Mouse (Mus musculus): Measurements from ENCODE around the gene Parva.

Parva gene

GRCm38 (mm10) chr7:112603496-112604170 lies 176.3 kb downstream of the Parva start:
- DNase-seq (ENCODE audit: low spot score): no peak

DNA sequence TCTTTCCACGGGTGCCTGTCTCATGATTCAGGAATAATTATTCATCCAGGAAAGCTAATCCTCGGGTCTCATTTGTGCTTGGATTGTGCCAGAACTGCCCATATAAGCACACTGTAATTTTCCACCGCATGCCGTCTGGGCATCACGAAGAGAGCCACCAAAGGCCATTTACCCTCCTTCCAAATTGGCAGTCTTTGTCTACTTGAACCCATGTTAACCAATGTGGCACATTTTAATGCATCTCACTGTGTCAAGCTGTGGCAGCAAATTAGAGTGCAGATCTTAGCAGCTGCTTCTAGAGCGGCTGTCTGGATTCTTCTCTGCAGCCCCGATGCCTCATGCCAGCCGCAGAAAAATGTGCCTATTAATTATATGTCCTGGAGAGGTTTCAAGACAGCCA lies 176.9 kb downstream of the Parva start:
- DNase-seq (ENCODE audit: low spot score): no peak

DNA sequence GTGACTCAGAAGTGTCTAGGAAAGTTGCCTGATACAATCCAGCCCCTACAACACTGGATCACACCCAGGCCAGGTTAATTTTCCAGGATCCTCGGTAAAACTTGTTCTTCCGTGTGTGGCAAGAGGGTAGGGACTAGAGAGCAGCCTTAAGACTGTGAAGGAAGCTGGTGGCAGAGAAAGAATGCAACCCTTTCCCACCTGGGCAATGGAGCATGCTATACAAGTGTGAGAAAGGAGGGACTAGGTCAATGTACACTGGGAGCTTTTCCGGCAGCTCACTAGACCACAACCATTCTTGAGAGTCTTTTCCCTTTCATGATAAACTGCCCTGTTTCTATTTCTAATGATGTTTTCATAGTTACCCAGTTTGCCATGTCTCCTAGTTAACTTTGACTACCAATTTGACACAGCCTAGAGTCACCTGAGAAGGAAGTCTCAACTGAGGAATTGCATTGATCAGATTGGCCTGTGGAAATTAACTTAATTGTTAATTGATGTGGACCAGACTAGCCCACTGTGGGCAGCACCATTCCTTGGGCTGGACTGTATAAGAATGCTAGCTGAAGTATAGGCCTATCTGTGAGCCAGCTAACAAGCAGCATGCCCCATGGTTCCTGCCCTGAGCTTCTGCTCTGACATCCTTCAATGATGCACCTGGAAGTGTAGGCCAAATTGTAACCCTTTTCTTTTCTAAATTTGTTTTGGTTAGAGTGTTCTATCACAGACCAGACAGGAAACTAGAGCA lies 186.9 kb downstream of the Parva start:
- no peak for DNase-seq (ENCODE audit: low spot score)

- peak; percentile 31 for DNase-seq (ENCODE audit: low spot score)
Measured at GRCm38 (mm10) chr7:112614791-112615668, 187.7 kb downstream of the Parva start.

GRCm38 (mm10) chr7:112620322-112621179 lies 193.2 kb downstream of the Parva start:
- DNase-seq (ENCODE audit: low spot score): no peak

DNA sequence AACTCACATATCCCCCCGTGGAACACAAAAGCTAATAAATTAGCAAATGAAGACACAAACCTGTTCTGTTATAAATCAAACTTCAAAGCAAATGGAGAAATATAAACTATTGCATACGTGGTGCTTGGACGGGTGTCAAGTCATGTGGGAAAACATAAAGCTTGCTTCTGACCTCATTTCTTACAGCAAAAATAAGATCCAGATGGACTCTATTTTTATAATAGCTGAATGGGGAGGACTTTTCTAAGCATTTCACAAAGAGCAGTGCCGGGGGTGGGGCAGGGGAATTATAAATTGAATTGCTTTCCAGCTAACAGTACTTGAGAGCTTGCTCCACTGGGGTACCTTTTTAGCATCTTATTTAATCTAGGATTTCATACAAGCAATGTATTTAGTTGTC lies 200.2 kb downstream of the Parva start:
- DNase-seq (ENCODE audit: low spot score): no peak

DNA sequence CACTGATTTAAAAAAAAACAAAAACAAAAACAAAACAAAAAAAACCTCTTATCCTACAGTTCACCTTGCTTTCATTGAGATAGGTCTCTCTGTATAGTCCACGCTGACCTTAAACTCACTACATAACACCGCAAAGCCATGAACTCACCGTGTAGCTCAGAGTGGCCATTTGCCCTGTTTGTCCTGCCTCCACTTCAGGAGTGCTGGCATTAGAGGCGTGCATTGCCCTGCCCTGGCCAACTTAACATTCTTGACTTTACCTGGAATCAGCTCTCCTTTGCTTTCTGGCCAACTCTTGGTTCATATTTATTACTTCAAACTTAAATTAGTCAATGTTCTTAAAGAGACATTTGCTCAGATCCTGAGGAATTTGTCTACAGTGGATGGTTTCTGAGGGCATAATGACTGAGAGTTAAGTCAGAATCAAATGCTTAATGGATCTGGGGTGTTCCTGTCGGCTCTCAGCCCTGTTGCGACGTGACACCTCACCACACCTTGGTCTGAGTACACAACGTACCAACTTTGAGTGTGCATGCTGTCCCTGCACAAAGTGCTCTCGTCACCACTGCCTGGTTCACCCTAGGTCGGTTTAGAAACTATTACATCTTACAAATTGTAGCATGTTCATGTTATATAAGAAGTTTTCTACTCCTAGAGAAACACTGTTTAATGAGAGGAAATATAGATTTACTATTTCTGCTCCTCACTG lies 207.4 kb downstream of the Parva start:
- no peak for DNase-seq (ENCODE audit: low spot score)

DNA sequence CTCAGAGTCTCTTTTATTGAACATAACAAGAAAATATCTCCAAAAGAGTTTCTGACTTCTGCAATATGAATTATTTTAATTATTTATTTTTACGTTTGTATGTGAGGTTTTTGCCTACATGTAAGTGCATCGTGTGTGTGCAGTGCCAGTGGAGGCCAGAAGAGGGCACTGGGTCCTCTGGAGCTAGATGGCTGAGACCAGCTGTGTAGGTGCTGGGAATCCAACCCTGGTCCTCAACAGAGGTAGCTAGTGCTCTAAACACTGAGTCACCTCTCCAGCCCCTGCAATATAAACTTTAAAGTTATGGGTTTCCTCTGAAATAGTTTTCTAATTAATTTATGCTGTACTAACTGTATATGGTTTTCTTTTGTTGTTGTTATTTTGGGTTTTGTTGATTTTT lies 208.6 kb downstream of the Parva start:
- DNase-seq (ENCODE audit: low spot score): no peak

Measured in ovary, postnatal 10 days (tissue).